Mouse (Mus musculus): ENCODE measurements at regions not wholly inside any gene's neighbourhood (a gene's known extent, or its start where the extent isn't known, plus 50 kb on each side); places are given as distances from the start of the nearest gene placed in this dataset.

GRCm38 (mm10) chr10:95102981-95103380 is 158.3 kb upstream of the Plxnc1 start:
- no peak overlapping the region for H3K27ac ChIP-seq
- H3K9ac ChIP-seq (replicated peaks) = no peak overlapping the region
- H3K36me3 ChIP-seq = no peaks in the 10 kb centered on the region
- no peak overlapping the region for H3K4me3 ChIP-seq (replicated peaks)
- no peaks in the 10 kb centered on the region for H3K27me3 ChIP-seq
- 77% methylated on average over 4 of the region's 4 CpGs for WGBS
- ATAC-seq = no peak
- H3K4me1 ChIP-seq (replicated peaks) = peaks cover 10% of the 10 kb centered on the region
- H3K9me3 ChIP-seq = no peaks in the 10 kb centered on the region
- no peak overlapping the region for H3K4me2 ChIP-seq (replicated peaks)

- WGBS = 86% methylated on average over 5 of the region's 5 CpGs
- Histone ChIP-seq H3K4me1 (replicated peaks) (no peaks in the 10 kb centered on the region), H3K27ac (no peak overlapping the region), H3K9ac (replicated peaks) (no peak overlapping the region), H3K9me3 (no peaks in the 10 kb centered on the region), H3K4me2 (replicated peaks) (no peak overlapping the region), H3K27me3 (no peaks in the 10 kb centered on the region), H3K4me3 (replicated peaks) (no peak overlapping the region), H3K36me3 (no peaks in the 10 kb centered on the region)
- ATAC-seq = no peak
These were observed 155.3 kb upstream of the Plxnc1 start for GRCm38 (mm10) chr10:95099906-95100305.

GRCm38 (mm10) chr10:95095847-95096246 is 151.2 kb upstream of the Plxnc1 start:
- WGBS = 87% methylated on average over 4 of the region's 4 CpGs
- H3K27me3 ChIP-seq = no peaks in the 10 kb centered on the region
- no peak overlapping the region for H3K4me3 ChIP-seq (replicated peaks)
- ATAC-seq = no peak
- H3K9ac ChIP-seq (replicated peaks) = no peak overlapping the region
- no peaks in the 10 kb centered on the region for H3K9me3 ChIP-seq
- H3K4me1 ChIP-seq (replicated peaks) = no peaks in the 10 kb centered on the region
- no peak overlapping the region for H3K27ac ChIP-seq
- H3K4me2 ChIP-seq (replicated peaks) = no peak overlapping the region
- no peaks in the 10 kb centered on the region for H3K36me3 ChIP-seq

GRCm38 (mm10) chr10:95094771-95095170 is 150.1 kb upstream of the Plxnc1 start:
- Histone ChIP-seq H3K36me3 (no peaks in the 10 kb centered on the region), H3K4me2 (replicated peaks) (no peak overlapping the region), H3K4me1 (replicated peaks) (no peaks in the 10 kb centered on the region), H3K9me3 (no peaks in the 10 kb centered on the region), H3K27ac (no peak overlapping the region), H3K4me3 (replicated peaks) (no peak overlapping the region), H3K9ac (replicated peaks) (no peak overlapping the region), H3K27me3 (no peaks in the 10 kb centered on the region)
- 66% methylated on average over 8 of the region's 8 CpGs for WGBS
- ATAC-seq = no peak

- H3K4me3 ChIP-seq (replicated peaks) = no peak overlapping the region
- H3K9me3 ChIP-seq = no peaks in the 10 kb centered on the region
- H3K4me2 ChIP-seq (replicated peaks) = no peak overlapping the region
- 0 out of 2 replicates have a peak, but pooled peaks cover 3% of the 10 kb centered on the region for H3K27me3 ChIP-seq
- no peak overlapping the region for H3K27ac ChIP-seq
- WGBS = 39% methylated on average over 5 of the region's 5 CpGs
- H3K9ac ChIP-seq (replicated peaks) = no peak overlapping the region
- ATAC-seq = no peak
- no peaks in the 10 kb centered on the region for H3K36me3 ChIP-seq
- peaks cover 2% of the 10 kb centered on the region for H3K4me1 ChIP-seq (replicated peaks)
These were observed 148.6 kb upstream of the Plxnc1 start for GRCm38 (mm10) chr10:95093266-95093665.

- ATAC-seq = no peak
- Histone ChIP-seq H3K4me2 (replicated peaks) (no peak overlapping the region), H3K9ac (replicated peaks) (no peak overlapping the region), H3K36me3 (no peaks in the 10 kb centered on the region), H3K4me3 (replicated peaks) (no peak overlapping the region), H3K27ac (no peak overlapping the region), H3K27me3 (0 out of 2 replicates have a peak, but pooled peaks cover 3% of the 10 kb centered on the region), H3K4me1 (replicated peaks) (peaks cover 7% of the 10 kb centered on the region), H3K9me3 (no peaks in the 10 kb centered on the region)
- WGBS = 71% methylated on average over 6 of the region's 6 CpGs
These were observed 146.5 kb upstream of the Plxnc1 start for GRCm38 (mm10) chr10:95091086-95091485.

GRCm38 (mm10) chr10:95090641-95091040 is 146.0 kb upstream of the Plxnc1 start:
- Histone ChIP-seq H3K9me3 (no peaks in the 10 kb centered on the region), H3K27ac (no peak overlapping the region), H3K4me2 (replicated peaks) (no peak overlapping the region), H3K4me1 (replicated peaks) (peaks cover 7% of the 10 kb centered on the region), H3K4me3 (replicated peaks) (no peak overlapping the region), H3K27me3 (0 out of 2 replicates have a peak, but pooled peaks cover 3% of the 10 kb centered on the region), H3K9ac (replicated peaks) (no peak overlapping the region), H3K36me3 (no peaks in the 10 kb centered on the region)
- no peak for ATAC-seq
- WGBS = 90% methylated on average over 4 of the region's 4 CpGs

- Histone ChIP-seq H3K27ac (no peak overlapping the region), H3K4me1 (replicated peaks) (peaks cover 7% of the 10 kb centered on the region), H3K4me2 (replicated peaks) (no peak overlapping the region), H3K9me3 (no peaks in the 10 kb centered on the region), H3K36me3 (no peaks in the 10 kb centered on the region), H3K4me3 (replicated peaks) (no peak overlapping the region), H3K9ac (replicated peaks) (no peak overlapping the region), H3K27me3 (0 out of 2 replicates have a peak, but pooled peaks cover 3% of the 10 kb centered on the region)
- no peak for ATAC-seq
- 86% methylated on average over 9 of the region's 9 CpGs for WGBS
These were observed 145.4 kb upstream of the Plxnc1 start for GRCm38 (mm10) chr10:95090035-95090434.

GRCm38 (mm10) chr10:95087864-95088570 is 143.4 kb upstream of the Plxnc1 start:
- Histone ChIP-seq H3K9me3 (no peaks in the 10 kb centered on the region), H3K4me2 (replicated peaks) (no peak overlapping the region), H3K36me3 (no peaks in the 10 kb centered on the region), H3K27ac (no peak overlapping the region), H3K27me3 (0 out of 2 replicates have a peak, but pooled peaks cover 3% of the 10 kb centered on the region), H3K4me3 (replicated peaks) (no peak overlapping the region), H3K4me1 (replicated peaks) (peaks cover 9% of the 10 kb centered on the region), H3K9ac (replicated peaks) (no peak overlapping the region)
- peak; percentile 91 for ATAC-seq
- 39% methylated on average over 13 of the region's 13 CpGs for WGBS

- ATAC-seq = no peak
- Histone ChIP-seq H3K36me3 (no peaks in the 10 kb centered on the region), H3K4me3 (replicated peaks) (no peak overlapping the region), H3K27me3 (0 out of 2 replicates have a peak, but pooled peaks cover 3% of the 10 kb centered on the region), H3K4me1 (replicated peaks) (peaks cover 9% of the 10 kb centered on the region), H3K9me3 (no peaks in the 10 kb centered on the region), H3K9ac (replicated peaks) (no peak overlapping the region), H3K27ac (no peak overlapping the region), H3K4me2 (replicated peaks) (no peak overlapping the region)
- WGBS = 64% methylated on average over 4 of the region's 4 CpGs
These were observed 142.1 kb upstream of the Plxnc1 start for GRCm38 (mm10) chr10:95086755-95087154.

GRCm38 (mm10) chr10:95085688-95086268 is 141.1 kb upstream of the Plxnc1 start:
- H3K36me3 ChIP-seq = no peaks in the 10 kb centered on the region
- no peak overlapping the region for H3K4me2 ChIP-seq (replicated peaks)
- no peak for ATAC-seq
- H3K9me3 ChIP-seq = no peaks in the 10 kb centered on the region
- 86% methylated on average over 8 of the region's 8 CpGs for WGBS
- no peak overlapping the region for H3K27ac ChIP-seq
- H3K4me1 ChIP-seq (replicated peaks) = peaks cover 9% of the 10 kb centered on the region
- no peak overlapping the region for H3K4me3 ChIP-seq (replicated peaks)
- H3K9ac ChIP-seq (replicated peaks) = no peak overlapping the region
- 0 out of 2 replicates have a peak, but pooled peaks cover 3% of the 10 kb centered on the region for H3K27me3 ChIP-seq

GRCm38 (mm10) chr10:95083341-95084148 is 138.9 kb upstream of the Plxnc1 start:
- 73% methylated on average over 14 of the region's 14 CpGs for WGBS
- Histone ChIP-seq H3K4me3 (replicated peaks) (no peak overlapping the region), H3K27me3 (0 out of 2 replicates have a peak, but pooled peaks cover 2% of the 10 kb centered on the region), H3K9me3 (no peaks in the 10 kb centered on the region), H3K9ac (replicated peaks) (no peak overlapping the region), H3K4me2 (replicated peaks) (no peak overlapping the region), H3K36me3 (no peaks in the 10 kb centered on the region), H3K27ac (no peak overlapping the region), H3K4me1 (replicated peaks) (peaks cover 9% of the 10 kb centered on the region)
- no peak for ATAC-seq
